Mouse (Mus musculus) WW6 (cell line): ENCODE results near the gene Lancl3.

Experiments
- DNase-seq: peaks from one replicate; pipeline ENCODE4 v3.0.0-alpha.2; 2013; ENCODE audit warnings: low read depth, low spot score

Lancl3 gene

GRCm38 (mm10) chrX:9199761-9200371 is at the start of gene Lancl3:
Gene Lancl3, plus strand, starts transcription at chrX:9199902.
- DNase-seq: no peak

- DNase-seq: no peak
Measured at GRCm38 (mm10) chrX:9179011-9179410, 20.7 kb upstream of the Lancl3 start.

GRCm38 (mm10) chrX:9181570-9181969 is 18.1 kb upstream of the Lancl3 start:
- DNase-seq: no peak

- DNase-seq: no peak
Measured at GRCm38 (mm10) chrX:9200380-9200917, 747 bp downstream of the Lancl3 start.

GRCm38 (mm10) chrX:9201954-9202353 is 2.3 kb downstream of the Lancl3 start:
- DNase-seq: no peak

- no peak for DNase-seq
Measured at GRCm38 (mm10) chrX:9202781-9203405, 3.2 kb downstream of the Lancl3 start.

GRCm38 (mm10) chrX:9205121-9205520 is 5.4 kb downstream of the Lancl3 start:
- DNase-seq: no peak

GRCm38 (mm10) chrX:9216244-9216643 is 16.5 kb downstream of the Lancl3 start:
- no peak for DNase-seq

- DNase-seq: no peak
Measured at GRCm38 (mm10) chrX:9219570-9219969, 19.9 kb downstream of the Lancl3 start.

- no peak for DNase-seq
Measured at GRCm38 (mm10) chrX:9221206-9221605, 21.5 kb downstream of the Lancl3 start.

- DNase-seq: no peak
Measured at GRCm38 (mm10) chrX:9221736-9222135, 22.0 kb downstream of the Lancl3 start.

GRCm38 (mm10) chrX:9222412-9223221 is 22.9 kb downstream of the Lancl3 start:
- no peak for DNase-seq

- no peak for DNase-seq
Measured at GRCm38 (mm10) chrX:9227105-9227504, 27.4 kb downstream of the Lancl3 start.

- DNase-seq: no peak
Measured at GRCm38 (mm10) chrX:9240737-9241591, 41.3 kb downstream of the Lancl3 start.

GRCm38 (mm10) chrX:9243381-9243864 is 43.7 kb downstream of the Lancl3 start:
- DNase-seq: no peak

GRCm38 (mm10) chrX:9244603-9245336 is 45.1 kb downstream of the Lancl3 start:
- DNase-seq: no peak

- no peak for DNase-seq
Measured at GRCm38 (mm10) chrX:9248911-9249310, 49.2 kb downstream of the Lancl3 start.

GRCm38 (mm10) chrX:9253990-9254389 is 54.3 kb downstream of the Lancl3 start:
- no peak for DNase-seq

- no peak for DNase-seq
Measured at GRCm38 (mm10) chrX:9254901-9255300, 55.2 kb downstream of the Lancl3 start.

GRCm38 (mm10) chrX:9256766-9257165 is 57.1 kb downstream of the Lancl3 start, which contains the start of gene Gm14862:
Gene Gm14862, minus strand, starts transcription at chrX:9256899.
- no peak for DNase-seq

- no peak for DNase-seq
Measured at GRCm38 (mm10) chrX:9257831-9258230, 58.1 kb downstream of the Lancl3 start.
